Mouse (Mus musculus) cerebellum, adult 2 months (tissue): ENCODE results near the gene Iars2. TPM values are rescaled to one million over a fixed set of nuclear protein-coding genes. Genes with fewer than 3 reads are reported as not detected.
A peak's percentile ranks its signal among the peaks of the same experiment; 100 is the strongest.

Experiments used
- DNase-seq, 2 experiments: peaks; one replicate each; pipeline ENCODE4 v3.0.0; 2021
- H3K27ac ChIP-seq: fragments of 200-500 bp; 2 replicates; pipeline ENCODE4 v1.5.1; 2012; ENCODE audit warnings: low read length, control low read depth, inconsistent platforms; ENCODE audit not compliant: insufficient read depth
- H3K27me3 ChIP-seq: fragments of 200-500 bp; 2 replicates; pipeline ENCODE4 v1.6.1; 2012; ENCODE audit warnings: inconsistent platforms, mild to moderate bottlenecking, low read length, moderate library complexity; ENCODE audit not compliant: control insufficient read depth, insufficient read depth
- H3K4me1 ChIP-seq: fragments of 200-500 bp; 2 replicates; pipeline ENCODE4 v1.6.1; 2011; ENCODE audit warnings: low read length; ENCODE audit not compliant: control insufficient read depth, insufficient read depth
- H3K4me3 ChIP-seq: fragments of 200-500 bp; replicated peaks from 2 replicates; pipeline ENCODE3; 2011; ENCODE audit warnings: mild to moderate bottlenecking, low read depth, low read length, control low read depth; ENCODE audit not compliant: insufficient read depth
- CTCF ChIP-seq: fragments of 200-500 bp; IDR thresholded peaks from 2 replicates; pipeline ENCODE4 v1.5.1; 2011; ENCODE audit warnings: low read depth, mild to moderate bottlenecking, control low read depth, low read length, moderate library complexity, borderline replicate concordance; ENCODE audit not compliant: insufficient read depth
- POLR2A ChIP-seq: fragments of 200-500 bp; IDR thresholded peaks from 2 replicates; pipeline ENCODE4 v1.6.1; 2011; ENCODE audit warnings: low read length, control low read depth, borderline replicate concordance; ENCODE audit not compliant: insufficient read depth
- WGBS: fragments of 180-500 bp; shearing (Covaris S2); methylation state at CpG from one replicate; pipeline ENCODE4 v1.1.7; 2018; 5-methylcytosine and 5-hydroxymethylcytosine counted together
- polyA plus RNA-seq: library from polyadenylated mRNA; depleted of rRNA; stranded (reverse); fragments of >200 nt; gene quantifications from 2 replicates; pipeline ENCODE4 v1.2.3, GENCODE M21; 2012

Iars2 gene
- polyA plus RNA-seq, 1 experiment = 27.2 TPM

DNA sequence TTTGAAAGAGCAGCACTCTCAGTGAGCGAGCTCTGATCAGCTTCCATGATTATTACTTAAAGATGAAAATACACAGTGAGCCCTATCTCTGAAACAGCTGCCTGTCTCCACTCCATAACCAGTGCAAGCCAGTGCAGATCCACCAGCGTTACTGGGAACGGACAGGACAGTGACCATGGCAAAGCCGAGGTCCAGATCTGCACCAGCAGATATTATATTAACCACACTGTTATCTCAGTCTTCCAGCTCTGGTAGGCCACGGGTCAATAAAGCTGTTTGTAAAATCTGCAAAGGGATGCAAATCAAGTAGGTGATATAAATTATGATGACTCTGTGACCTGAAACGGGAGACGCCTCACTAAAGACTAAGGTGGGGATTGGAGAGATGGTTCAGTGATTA, 21.6 kb downstream of the Iars2 start:
- H3K27me3 ChIP-seq = no peaks in the 10 kb centered on the region
- TF ChIP-seq CTCF = no peak
- TF ChIP-seq POLR2A = no peak
- H3K4me3 ChIP-seq = no peak overlapping the region
- 97% methylated on average over 7 of the region's 7 CpGs for WGBS
- no peak overlapping the region for H3K27ac ChIP-seq
- no peaks in the 10 kb centered on the region; the same call in 1 of the 2 replicates for H3K4me1 ChIP-seq
- no peak for DNase-seq

DNA sequence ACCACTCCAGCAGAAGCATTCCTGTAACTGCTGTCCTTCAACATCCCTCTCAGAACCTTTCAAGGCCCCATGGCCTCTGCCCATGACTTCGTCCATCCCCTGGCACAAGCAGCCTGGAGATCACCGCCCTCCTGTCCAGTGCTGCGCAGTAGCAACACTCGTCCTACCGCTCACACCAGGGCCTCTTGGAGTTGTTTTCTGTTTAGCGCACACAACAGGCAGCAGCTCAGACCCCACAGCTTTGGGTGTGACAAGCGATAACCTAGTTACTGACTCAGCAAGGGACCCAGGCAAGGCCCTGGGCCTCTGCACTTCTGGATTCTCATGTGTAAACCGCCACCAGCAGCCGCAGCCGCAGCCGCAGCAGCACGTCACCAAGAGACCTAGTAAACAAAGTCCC, 22.4 kb downstream of the Iars2 start:
- DNase-seq = no peak
- Histone ChIP-seq H3K27me3 (no peaks in the 10 kb centered on the region), H3K4me3 (no peak overlapping the region), H3K4me1 (no peaks in the 10 kb centered on the region; the same call in 1 of the 2 replicates), H3K27ac (no peak overlapping the region)
- TF ChIP-seq CTCF (no peak), POLR2A (no peak)
- WGBS = 98% methylated on average over 12 of the region's 12 CpGs

DNA sequence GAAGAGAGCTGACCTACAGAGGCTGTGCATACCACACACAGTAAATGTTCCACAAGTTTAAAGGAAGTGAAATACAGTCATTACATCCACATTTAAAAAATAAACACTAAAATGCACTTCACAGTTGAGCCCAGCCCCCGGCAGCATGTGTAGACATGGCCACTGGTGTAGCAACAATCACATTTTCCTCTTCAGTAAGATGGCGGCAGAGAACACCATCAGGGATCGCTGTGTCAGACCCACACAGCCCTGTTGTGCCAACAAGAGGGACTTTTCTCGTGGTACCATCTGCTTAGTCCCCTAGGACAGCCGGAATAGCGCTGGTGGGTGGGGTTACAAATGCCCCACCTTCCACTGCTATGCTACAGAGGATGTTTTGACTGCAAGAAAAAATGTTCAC, 26.4 kb downstream of the Iars2 start:
- 59% methylated on average over 6 of the region's 6 CpGs for WGBS
- H3K4me3 ChIP-seq = no peak overlapping the region
- H3K27me3 ChIP-seq = no peaks in the 10 kb centered on the region

DNA sequence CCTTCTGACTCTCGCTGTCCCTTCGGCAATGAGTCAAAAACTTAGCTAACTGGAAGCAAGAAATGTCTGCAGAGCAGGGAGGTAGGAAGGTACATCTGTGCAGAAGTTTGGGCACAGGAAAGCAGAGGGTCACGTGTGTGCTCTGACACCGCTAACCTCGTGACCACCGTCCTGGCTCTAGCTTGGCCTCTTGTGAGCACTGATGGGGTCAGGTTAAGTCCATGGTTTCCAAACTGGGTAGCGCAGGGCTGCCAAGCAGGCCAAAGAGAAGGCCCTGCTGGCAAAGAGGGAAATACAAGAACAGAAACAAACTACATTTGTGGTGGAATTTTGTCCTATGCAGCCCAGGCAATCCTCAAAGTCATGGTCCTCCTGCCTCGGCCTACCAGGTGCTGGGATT, 30.7 kb downstream of the Iars2 start:
- WGBS = 97% methylated on average over 8 of the region's 8 CpGs
- TF ChIP-seq POLR2A (no peak), CTCF (no peak)
- Histone ChIP-seq H3K4me1 (no peaks in the 10 kb centered on the region), H3K27me3 (no peaks in the 10 kb centered on the region), H3K4me3 (no peak overlapping the region), H3K27ac (no peak overlapping the region)
- DNase-seq = no peak

More for the DNA sequence above, 26.4 kb downstream of the Iars2 start:
- no peak for DNase-seq
- H3K27ac ChIP-seq = no peak overlapping the region
- H3K4me1 ChIP-seq = no peaks in the 10 kb centered on the region
- TF ChIP-seq CTCF (no peak), POLR2A (no peak)

DNA sequence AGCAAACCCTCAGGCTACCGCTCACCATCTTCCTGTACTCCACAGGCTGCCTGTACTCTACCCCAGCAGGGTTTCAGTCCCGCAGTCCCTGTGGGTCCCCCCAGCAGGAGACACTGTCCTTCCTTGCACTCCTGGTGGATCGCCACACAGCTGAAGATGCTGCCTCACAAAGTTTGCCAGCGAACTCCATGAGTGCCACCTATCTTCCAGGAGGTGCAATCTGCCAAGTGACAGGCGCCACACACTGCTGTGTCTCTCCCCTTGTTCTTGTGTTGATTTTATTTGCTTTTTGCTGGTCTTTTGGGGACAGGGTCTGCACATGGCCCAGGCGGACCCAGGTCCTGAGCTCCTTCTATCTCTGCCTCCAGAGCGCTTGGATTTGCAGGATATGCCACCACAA, 32.3 kb downstream of the Iars2 start:
- H3K4me1 ChIP-seq = no peaks in the 10 kb centered on the region
- H3K27me3 ChIP-seq = no peaks in the 10 kb centered on the region
- no peak overlapping the region for H3K4me3 ChIP-seq
- WGBS = 88% methylated on average over 7 of the region's 7 CpGs
- H3K27ac ChIP-seq = no peak overlapping the region
- no peak for DNase-seq
- TF ChIP-seq CTCF = no peak
- no peak for TF ChIP-seq POLR2A

DNA sequence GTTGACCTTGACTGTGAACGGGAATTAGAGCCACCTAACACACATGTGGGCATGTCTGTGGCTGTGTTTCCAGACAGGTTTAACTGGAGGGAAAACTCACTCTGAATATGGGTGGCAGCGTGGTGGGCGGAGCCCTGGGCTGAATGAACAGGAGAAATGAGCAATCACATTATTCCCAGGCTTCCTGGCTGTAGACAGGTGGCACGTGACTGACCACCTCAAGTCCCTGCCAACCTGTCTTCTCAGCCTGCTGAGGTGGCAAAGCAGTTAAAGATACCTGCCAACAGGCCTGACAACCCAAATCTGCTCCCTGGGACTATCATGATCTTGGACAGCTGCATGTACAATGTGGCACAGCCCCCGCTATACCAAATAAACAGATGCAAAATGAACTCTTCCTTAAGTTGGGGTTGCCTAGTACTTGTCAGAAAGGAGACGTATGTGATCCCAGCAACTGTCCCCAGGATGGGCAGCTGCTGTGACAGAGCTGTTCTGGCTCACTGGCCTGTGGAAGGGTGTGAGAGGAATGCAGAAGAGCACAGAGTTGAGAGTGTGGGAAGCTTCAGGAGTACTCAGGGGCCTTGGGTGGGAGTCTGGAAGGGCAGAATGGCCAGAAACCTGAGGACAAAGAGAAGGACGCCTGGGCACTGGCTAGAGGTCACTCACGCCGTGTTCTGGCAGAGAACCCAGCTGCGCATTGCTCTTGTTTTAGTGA, 36.4 kb downstream of the Iars2 start:
- H3K27me3 ChIP-seq = no peaks in the 10 kb centered on the region
- H3K4me1 ChIP-seq = no peaks in the 10 kb centered on the region
- 64% methylated on average over 10 of the region's 10 CpGs for WGBS
- DNase-seq = peak in 1 of 2 experiments; percentile 50
- H3K4me3 ChIP-seq = no peak overlapping the region
- no peak for TF ChIP-seq POLR2A
- no peak for TF ChIP-seq CTCF
- H3K27ac ChIP-seq = no peak overlapping the region

DNA sequence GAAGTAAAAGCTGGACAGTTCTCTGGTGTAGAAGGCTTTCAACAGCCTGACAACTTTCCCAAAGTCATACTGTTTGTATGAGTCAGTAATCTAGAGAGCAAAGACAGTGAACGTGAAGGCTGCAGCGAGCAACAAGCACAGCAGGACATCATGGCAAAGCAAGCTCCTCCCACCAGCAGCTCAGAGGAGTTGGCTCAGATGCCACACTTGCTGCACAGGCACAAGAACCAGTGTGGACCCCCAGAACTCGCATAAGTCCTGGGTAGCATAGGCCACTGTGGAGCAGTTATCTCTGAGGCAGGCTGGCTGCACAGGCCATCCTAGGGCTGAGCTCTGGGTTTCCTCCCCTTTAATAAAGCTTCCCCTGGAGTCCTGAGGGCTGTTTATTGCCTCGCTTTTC, 37.9 kb downstream of the Iars2 start:
- TF ChIP-seq CTCF (no peak), POLR2A (no peak)
- no peaks in the 10 kb centered on the region for H3K27me3 ChIP-seq
- no peak overlapping the region for H3K4me3 ChIP-seq
- no peak overlapping the region for H3K27ac ChIP-seq
- WGBS = 55% methylated on average over 4 of the region's 4 CpGs
- H3K4me1 ChIP-seq = no peaks in the 10 kb centered on the region
- no peak for DNase-seq

DNA sequence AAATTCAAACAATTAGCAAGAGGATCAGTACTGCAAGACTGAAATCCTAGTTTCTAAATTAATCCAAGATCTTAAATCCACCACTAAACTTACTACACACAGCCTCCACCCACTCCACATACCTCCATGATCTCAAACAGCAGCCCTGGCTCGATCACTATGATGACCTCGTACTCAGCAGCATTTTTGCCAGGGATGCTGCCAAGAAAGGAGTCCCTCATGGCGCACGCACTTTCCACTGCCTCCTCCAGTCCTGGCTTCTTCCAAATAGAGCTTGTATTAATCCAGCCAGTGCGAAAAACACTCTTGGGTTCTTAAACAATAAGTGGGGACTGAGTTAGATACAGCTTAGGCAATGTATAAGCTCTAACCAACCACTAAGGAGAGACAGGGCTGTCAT, 40.0 kb downstream of the Iars2 start:
- peaks cover 5% of the 10 kb centered on the region for H3K4me1 ChIP-seq
- H3K27me3 ChIP-seq = no peaks in the 10 kb centered on the region
- 62% methylated on average over 5 of the region's 5 CpGs for WGBS
- H3K27ac ChIP-seq = no peak overlapping the region
- no peak for DNase-seq
- TF ChIP-seq POLR2A (no peak), CTCF (no peak)
- no peak overlapping the region for H3K4me3 ChIP-seq
